Mouse (Mus musculus): ENCODE results near the gene Rrp9. TPM values are rescaled to one million over a fixed set of nuclear protein-coding genes. Genes with fewer than 3 reads are reported as not detected.
"Not testable (repeated sequence)": the region's sequence is repeated elsewhere in the genome, so short reads cannot be mapped to it uniquely, and the experiment has no call there.

Gene Rrp9
- total RNA-seq, 2 experiments from 2014 or later: 31.5 to 37.0 TPM

DNA sequence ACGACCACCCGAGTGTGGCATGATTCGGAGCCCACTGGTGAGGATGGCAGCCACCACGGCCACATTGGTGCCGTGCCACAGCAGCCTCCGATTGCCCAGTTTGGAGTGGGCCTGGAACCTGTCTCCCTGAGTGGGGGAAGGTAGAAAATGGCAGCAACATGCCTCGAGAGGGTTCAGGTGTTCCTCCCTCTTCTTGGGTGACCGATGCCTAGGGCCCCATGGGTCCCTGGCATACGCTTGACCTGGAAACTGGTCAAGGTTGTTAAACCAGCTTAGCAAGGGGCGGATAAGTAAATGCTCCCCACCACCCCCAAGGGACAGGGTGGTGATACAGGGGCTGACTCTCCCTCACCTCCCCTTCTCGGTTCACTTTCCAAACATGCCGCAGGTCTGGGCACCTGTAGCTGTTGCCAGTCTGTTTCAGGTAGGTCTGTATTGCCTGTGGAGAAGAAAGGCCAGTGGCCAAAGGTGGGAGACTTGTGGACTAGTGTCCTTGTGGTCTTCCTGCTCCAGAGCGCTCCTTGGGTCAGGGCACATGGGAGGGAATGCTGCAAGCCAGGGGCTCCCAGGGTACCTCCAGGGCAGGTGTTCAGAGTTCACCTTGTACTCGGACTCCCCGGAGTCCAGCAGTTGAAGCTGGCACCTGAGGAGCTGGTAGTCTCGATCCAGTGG lies 2.5 kb upstream of the Rrp9 start:
- DNase-seq (ENCODE audit: low spot score in 2 of 2): no peak

DNA sequence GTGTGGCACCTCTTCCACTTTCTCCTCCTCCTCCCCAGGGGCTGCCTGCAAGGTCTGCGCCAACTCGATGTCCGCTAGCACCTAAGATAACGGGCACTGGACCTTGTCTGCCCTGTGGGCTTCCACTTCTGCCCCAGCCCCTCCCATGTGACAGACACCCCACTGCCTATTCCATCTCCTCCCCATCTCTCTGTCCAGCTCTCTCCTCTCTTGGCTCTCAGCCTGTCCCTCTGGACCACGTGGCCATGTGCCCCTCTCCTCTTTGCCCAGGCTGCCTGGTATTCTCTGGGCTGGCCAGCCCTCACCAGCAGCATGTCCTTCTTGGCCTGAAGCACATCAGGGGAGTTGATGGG lies 2.0 kb upstream of the Rrp9 start:
- DNase-seq (ENCODE audit: low spot score in 2 of 2): no peak

DNA sequence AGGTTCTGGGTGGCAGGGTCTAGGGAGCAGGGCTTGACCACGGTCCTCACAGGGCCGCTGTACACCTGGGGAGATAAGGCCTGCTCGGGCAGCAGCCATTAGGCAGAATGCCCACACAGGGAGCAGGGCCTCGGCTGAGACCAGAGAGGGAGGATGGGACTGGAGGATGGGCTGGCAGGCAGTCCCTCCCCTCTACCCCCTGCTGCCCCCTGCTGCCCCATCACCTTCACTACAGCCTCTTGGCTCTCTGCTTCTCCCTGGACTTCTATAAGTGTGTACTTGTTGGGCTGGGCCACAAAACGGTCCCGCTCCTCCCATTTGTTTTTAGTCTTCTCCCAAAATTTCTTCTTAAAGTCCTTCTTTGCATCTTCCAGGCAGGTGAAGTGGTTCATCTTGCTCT lies 1.3 kb upstream of the Rrp9 start:
- no peak for DNase-seq (ENCODE audit: low spot score in 2 of 2)

DNA sequence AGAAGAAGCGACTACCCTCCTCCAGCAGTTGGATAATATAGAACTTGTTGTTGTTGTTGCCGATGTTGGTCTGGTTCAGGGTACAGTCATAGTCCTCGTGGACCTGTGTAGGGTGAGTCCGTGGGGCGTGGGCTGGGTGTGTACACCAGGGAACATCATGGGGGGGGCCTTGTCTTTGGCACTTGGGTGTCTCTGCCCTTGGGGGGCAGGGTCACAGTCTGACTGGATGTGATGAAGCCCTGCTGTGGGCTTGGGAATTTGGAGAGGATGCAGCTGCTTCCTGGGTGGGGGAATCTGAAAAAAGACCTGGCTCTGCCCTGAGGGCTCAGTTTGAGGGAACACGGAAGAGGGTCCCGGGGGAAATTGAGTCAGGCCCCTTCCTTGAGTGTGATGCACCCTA lies 717 bp upstream of the Rrp9 start:
- no peak for DNase-seq (ENCODE audit: low spot score in 2 of 2)

DNA sequence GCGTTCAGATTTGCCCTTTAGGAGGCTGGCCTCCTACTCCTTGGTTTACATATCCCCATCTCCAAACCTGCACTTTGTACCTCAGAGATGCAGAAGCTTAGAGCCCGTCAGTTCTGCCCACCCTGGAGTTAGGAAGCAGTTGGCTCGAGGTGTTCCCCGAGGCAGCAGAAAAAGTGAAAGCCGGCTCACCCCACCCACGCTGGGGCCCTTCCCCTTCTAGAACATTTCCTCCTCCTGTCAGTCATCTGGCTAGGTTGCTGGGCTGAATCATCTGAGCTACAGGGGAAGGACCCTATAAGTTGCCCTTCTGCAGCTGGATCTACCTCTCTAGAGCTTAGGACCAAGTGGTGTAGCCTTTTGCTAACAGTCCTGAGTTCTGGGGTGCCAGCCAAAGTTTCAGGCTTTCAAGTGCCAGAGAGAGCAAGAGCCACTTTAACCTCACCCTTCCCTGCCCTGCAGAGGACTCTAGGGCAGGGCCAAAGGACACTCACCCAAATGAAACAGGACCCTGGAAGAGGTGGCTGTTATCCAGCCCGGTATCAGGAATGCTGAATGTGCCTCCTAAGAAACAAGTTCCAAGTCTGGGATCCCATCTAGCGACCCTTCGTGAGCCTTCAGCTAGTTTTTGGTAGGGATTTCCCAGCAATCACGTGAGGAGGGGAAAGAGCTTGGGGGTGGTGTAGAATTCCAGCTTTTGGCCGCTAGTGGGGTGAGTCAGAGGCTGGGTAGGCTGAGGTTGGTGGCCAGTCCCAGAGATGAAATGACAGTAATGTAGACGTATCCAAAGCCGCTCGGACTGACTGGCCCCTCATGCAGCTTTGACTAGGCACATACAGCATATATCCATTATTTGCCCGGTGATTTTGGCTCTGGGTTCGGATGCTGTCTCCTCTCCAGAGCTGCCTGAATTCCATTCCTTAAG lies 500 bp downstream of the Rrp9 start:
- no peak for DNase-seq (ENCODE audit: low spot score in 2 of 2)

DNA sequence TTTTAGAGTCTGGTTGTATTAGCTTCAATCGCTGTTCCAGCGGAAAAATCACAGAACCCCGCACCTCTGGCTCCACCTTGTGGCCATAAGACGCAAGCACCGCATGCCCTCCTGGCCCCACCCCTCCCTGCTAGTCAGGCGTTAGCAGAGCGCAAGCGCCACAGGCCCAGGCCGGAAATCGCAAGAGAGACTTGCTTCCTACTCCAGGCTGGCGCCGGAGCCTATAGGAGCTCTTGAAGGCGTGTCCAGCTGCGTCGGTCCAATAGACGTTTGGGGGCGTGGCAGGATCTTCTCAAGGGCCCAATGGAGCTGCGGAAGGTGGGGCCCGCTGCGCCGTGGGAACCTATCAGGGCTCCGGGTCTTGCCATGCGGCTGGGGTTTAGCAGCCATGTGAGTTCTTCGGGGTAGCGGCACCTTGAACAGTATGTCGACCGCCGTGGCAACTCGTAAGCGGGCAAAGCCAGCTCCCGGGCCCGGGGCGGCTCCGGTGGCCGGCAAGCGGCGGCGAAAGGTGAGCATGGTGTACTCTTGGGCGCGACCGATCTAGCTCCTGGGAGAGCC lies 1.2 kb downstream of the Rrp9 start, which contains the start of gene Parp3:
Gene Parp3 (minus strand): TSS at position 26 of the 561 bp plus-strand sequence.
- DNase-seq (ENCODE audit: low spot score in 2 of 2): peak; percentile 99 to 100

DNA sequence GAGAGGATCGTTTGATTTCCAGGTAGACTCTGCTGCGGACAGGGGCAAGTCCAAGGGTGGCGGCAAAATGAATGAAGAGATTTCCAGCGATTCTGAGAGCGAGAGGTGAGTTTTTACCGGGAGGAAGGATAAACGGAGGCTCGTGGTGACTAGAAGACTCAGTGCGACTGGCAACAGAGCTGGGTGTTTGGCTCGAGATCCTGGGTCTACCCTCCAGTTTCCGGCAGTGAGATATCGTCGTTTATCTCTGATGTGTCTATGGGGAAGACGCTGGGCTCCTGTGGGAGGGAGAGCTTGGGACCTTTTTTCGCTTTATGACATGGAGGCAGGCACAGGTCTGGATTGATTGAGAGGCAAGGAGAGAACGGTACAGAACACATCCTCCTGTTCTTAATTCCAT lies 1.9 kb downstream of the Rrp9 start:
- DNase-seq (ENCODE audit: low spot score in 2 of 2): no peak

DNA sequence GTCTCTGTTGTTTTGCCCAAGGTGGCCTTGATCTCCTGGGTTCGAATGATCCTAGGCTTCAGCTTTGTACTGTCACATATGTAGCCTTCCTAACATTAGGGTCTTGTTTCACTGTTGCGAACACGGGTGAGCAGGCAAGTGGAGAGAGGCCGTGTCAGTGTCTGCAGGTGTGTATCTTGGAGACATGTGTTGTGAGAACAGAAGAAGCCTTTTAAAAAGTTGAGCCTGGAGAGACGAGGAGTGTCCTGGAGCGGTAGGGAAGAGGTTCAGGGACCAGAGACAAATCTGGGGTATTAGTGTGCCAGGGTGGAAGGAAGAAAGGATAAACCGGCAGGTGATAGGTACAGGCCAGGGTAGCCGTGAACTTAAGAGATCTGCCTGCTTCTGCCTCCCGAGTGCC lies 2.3 kb downstream of the Rrp9 start:
- no peak for DNase-seq (ENCODE audit: low spot score in 2 of 2)

DNA sequence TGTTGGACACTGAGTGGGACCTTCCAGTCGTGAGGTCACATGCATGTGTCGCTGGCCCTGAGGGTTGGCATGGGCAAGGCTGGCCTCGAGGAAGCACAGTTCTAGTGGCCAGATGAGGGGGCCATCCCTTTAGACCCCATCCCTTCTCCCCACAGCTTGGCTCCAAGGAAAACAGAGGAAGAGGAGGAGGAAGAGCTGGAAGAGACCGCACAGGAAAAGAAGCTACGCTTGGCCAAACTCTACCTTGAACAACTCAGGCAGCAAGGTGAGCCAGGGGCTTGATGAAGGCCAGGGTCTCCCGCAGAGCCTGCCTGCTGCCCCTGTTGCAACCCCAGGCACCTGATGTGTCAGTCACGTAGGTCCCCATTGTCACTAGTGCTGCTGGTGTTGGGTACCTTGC lies 4.8 kb downstream of the Rrp9 start:
- no peak for DNase-seq (ENCODE audit: low spot score in 2 of 2)

DNA sequence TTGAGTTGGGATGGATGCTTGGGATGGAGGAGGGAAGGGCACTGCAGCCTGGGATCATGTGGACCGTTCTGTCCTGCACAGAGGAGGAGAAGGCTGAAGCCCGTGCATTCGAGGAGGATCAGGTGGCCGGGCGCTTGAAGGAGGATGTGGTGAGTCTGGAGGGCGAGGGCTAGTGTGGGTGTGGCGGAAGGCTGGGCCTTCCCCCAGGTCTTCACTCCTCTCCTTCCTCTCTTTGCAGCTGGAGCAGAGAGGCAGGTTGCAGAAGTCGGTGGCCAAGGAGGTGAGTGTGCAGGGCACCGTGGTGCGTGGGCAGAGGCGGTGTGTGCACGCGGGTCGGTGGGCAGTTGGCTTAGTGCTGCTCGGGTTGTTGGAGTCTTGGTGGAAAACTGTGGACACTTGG lies 5.3 kb downstream of the Rrp9 start:
- DNase-seq (ENCODE audit: low spot score in 2 of 2): no peak

DNA sequence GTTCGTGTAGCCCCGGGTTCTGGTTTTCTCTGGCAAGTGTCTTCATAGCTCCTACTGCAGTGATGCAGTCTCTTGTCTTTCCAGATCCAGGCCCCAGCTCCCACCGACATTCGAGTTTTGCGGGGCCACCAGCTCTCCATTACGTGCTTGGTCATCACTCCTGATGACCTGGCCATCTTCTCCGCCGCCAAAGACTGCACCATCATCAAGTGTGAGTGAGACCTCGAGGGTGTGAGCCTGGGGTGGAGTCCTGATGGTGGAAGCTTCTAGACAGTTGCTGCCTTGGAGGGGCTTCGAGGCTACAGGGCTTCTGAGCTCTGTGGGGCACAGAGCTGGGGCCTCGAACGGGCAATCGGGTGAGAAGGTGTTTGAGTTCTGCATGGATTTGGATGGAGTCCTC lies 5.9 kb downstream of the Rrp9 start:
- no peak for DNase-seq (ENCODE audit: low spot score in 2 of 2)

DNA sequence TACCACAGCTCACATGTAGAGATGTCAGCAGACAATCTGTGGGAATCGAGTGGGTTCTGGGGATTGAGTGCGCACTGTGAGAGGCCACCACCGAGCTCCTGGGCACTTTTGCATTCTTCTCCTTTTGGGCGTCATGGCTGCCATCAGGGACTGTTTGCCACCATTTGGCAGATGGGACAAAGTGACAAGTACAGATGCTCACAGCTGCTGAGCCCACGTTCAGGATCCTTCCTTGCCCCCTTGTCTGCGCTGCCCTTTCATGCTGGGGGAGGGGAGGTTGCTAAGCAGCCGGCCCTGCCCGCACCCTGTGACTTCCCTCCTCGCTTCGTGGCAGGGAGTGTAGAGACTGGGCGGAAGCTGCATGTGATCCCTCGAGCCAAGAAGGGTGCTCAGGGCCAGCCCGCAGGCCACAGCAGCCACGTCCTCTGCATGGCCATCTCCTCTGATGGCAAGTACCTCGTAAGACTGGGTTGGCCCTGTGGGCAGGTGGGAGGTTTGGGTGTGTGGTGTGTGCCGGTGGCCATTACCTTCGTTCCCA lies 6.9 kb downstream of the Rrp9 start:
- DNase-seq (ENCODE audit: low spot score in 2 of 2): no peak

DNA sequence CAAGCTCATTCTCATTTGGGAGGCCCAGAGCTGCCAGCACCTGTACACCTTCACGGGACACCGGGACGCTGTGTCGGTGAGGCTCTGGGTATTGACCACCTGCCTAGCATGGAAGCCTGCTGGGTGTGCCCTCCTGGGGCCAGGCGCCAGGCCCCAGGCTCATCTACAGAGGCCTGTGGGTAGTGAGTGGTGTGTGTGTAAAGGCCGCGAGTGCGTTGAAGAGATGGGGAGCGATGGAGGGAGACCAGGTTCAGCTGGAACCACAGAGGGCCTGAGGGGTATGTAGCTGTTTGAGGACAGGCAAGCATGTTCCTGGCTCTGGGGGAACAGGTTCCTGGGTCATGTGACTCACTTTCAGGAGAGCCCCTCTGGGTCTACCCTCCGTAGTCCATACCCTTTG lies 7.4 kb downstream of the Rrp9 start:
- DNase-seq (ENCODE audit: low spot score in 2 of 2): no peak

DNA sequence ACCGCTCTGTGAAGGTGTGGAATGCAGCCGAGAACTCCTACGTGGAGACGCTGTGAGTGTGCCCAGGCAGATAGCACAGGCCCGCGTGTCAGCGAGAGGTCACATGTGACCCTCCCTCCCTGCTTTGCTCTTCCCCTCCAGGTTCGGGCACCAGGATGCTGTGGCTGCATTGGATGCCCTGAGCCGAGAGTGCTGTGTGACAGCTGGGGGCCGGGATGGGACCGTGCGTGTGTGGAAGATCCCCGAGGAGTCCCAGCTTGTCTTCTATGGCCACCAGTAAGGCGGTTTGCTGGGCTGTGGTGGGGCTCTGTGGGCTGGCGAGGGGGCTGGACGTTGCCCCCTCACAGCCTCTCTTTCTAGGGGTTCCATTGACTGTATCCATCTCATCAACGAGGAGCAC lies 7.8 kb downstream of the Rrp9 start:
- no peak for DNase-seq (ENCODE audit: low spot score in 2 of 2)

DNA sequence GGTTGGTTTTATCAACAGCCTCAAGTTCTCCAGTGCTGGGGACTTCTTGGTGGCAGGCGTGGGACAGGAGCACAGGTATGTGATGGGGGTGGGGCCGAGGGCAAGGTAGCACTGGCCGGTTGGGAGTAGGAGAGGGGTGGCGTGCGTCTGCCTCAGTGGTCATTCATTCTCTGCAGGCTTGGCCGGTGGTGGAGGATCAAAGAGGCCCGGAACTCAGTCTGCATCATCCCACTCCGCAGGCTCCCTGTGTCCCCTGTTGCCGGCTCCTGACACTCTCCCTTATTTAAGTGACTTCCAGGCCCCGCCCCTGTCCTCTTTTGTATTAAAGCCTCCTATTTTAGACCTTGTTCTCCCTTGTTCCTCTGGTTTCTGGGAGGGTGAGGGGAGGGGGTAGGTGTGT lies 9.3 kb downstream of the Rrp9 start:
- no peak for DNase-seq (ENCODE audit: low spot score in 2 of 2)

DNA sequence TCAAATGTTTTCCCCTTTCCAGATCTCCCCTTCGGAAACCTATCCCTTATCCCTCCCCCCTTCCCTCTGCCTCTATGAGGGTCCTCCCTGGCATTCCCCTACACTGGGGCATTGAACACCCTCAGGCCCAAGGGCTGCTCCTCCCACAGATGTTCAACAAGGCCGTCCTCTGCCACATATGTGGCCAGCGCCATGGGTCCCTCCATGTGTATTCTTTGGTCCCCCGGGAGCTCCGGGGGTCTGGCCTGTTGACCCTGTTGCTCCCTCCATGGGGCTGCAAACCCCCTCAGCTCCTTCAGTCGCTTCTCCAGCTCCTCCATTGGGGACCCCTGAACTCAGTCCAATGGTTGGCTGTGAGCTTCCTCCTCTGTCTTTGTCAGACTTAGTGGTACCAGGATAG lies 11.8 kb downstream of the Rrp9 start:
- DNase-seq (ENCODE audit: low spot score in 2 of 2): not testable (repeated sequence)

DNA sequence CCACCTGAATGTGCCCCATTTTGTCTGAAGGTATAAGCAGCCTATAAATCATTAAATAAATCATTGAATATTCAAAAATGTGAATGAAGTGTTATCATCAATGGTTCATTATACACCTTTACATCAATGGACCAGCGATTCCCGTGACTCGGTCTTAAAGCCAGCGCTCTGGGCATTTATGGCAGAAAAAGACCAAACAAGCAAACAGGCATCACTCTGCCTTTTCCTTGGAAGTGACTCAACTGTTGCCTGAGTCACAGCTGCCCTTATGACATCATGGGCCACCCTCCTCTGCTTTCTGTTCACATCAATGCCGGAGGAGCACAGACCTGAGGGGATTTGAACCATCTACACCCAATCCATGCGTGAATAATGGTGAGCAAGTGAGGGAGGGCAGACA lies 23.9 kb downstream of the Rrp9 start, which contains the start of gene Iqcf1:
Gene Iqcf1 (plus strand): TSS at position 301 of the 400 bp plus-strand sequence.
- DNase-seq (ENCODE audit: low spot score in 2 of 2): no peak

DNA sequence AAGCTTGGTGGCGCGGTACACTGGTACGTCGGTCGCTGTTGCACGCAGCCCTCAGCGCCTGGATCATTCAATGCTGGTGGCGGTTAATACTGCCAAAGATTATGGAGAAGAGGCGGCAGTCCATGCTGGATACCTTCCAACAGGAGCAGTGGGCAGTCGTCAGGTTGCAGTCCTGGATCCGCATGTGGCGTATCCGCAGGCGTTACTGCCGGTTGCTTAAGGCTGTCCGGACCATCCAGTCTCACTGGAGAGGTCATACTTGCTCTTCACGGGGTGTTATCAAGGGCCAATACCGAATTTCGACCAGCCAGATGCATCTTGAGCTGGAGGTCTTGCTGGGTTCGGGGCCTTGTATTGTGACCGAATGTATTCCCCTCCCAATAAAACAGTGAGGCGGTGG lies 26.1 kb downstream of the Rrp9 start:
- DNase-seq (ENCODE audit: low spot score in 2 of 2): no peak

DNA sequence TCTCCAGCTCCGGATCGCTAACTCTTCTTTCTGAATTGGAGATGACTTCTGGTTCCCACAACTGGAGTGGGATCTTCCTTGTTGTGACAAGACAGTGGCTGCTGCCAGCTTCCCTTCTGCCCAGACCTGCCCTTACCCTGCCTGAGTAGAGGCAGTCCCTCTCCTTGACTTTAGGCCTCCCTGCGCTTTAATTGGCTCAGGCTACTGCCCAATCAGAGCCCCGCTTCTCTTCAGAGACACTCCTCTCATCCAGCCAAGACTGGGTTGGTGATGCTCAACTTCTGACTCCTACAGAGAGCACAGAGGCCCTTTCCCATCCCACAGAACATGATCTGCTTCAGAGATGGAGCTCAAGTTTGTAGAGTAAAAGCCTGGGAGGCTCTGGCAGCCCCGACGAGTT lies 28.5 kb downstream of the Rrp9 start:
- DNase-seq (ENCODE audit: low spot score in 2 of 2): no peak

DNA sequence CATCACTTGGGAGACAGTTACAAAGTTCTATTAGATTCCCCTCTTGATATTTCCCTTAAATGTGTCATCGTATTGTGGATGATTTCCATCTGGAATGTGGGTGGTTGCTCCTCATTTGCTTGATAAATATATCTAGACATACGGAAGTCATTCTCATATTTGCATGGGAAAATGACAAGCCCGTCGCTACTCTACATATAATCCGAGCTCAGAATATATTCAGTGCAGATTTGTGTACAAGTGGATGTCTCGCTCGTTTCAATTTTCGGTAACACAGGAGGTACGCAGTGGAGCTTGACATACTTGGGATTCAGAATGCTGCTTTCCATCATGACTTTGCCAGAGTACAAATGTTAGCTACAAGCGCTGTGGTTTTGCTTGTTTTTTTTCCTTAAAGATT lies 33.6 kb downstream of the Rrp9 start:
- peak in 1 of 2 experiments; percentile 42 for DNase-seq (ENCODE audit: low spot score in 2 of 2)

DNA sequence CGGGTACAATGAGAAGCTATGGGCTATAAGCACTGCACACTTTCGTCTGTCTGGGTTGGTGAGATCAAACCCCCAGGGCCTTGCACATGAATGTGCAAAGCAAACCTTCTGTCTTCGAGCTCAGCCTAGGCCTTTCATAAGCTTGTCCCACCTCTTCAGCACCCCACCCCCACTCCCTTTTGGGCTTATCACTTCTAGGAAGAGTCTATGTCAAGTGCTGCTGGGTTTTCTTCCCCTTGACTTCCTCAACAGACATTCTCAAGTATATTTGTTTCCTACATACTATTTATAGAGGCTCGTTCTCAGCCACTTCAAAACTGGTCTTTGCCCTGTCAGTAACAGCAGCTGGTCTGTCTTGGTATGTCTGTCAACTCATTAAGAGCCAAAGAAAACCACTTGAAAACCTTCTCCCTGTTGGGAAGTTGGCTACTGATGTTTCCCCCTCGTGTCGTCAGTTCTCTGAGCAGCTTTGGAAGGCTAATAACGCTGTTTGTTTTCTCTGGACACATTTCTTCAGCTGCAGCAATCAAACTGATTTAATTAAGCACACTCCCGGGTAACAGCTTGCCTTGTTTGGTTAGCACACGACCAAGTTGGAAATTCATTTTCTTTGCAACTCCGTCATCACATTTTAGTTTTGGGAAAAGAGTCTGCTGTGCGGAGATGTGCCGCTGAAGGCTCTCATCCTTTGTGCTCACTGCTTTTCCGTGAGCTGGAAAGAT lies 37.1 kb downstream of the Rrp9 start:
- peak; percentile 4 to 30 for DNase-seq (ENCODE audit: low spot score in 2 of 2)
